Mouse (Mus musculus) fibroblast of lung, adult 2 months (primary cell): ENCODE measurements around the gene 4921504E06Rik.
A peak's percentile ranks its signal among the peaks of the same experiment; 100 is the strongest.

ENCODE experiments used
- DNase-seq: peaks from one replicate; pipeline ENCODE4 v3.0.0-alpha.2; 2011; ENCODE audit warnings: low read depth

Gene 4921504E06Rik

DNA sequence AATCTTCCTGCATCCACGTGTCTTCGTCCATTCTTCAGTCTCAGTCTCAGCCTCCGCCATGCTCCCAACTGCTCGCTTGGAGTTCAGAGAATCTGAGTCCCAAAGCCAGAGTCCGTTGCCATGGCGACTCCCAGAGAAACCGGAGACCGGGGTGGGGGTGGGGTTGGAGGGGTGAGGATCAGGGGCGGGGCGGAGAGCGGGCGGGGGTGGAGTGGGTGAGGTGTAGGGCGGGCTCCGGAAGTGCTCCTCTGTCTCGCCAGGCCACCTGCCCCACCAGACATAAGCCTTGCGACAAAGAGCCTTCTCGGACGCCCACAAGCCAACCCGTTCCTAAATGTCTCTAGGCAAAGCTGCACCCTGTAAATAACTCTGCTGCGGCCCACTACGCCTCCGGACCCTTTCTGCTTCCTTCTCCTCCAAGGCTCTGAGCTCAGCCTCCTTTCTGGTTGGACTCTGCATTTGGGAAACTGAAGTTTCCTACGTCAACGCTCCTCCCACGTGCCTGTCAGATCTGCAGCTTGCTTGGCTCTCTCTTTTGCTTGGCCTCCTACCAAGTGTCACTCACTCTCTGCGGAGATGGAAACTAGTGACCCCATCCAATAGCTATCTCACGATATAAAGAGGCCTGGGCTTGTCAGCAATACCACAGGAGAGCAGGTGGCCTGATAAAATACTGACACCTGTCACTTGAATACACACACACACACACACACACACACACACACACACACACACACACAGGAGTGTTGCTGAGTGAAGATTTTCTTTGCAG, at the start of gene 4921504E06Rik:
4921504E06Rik (minus strand) TSS at position 94 of the 772 bp plus-strand sequence.
- no peak for DNase-seq

DNA sequence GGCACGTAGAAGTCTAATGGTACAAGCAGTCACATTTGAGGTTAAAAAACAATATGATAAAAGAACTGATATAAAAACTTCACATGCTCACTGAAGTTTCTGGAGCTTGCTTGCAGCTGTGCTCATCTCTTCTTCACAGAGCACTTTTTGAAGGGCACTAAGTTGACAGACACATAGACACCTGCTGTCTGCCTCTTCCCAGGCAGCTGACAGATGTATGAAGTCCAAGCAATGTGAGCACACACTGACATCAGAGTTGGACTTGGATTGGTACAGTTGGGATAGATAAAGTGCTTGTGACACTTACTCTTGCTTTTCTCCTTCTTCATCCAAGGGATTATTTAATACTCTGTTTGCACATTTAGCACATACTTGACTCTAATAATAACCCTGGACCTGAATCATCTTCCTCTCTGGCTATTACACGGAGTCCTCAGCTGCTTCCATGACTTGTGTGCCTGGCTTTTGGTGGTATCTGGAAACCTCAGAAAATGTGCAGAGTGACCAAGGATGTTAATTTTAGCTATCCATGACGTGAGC, 47.7 kb upstream of the 4921504E06Rik start:
- no peak for DNase-seq

DNA sequence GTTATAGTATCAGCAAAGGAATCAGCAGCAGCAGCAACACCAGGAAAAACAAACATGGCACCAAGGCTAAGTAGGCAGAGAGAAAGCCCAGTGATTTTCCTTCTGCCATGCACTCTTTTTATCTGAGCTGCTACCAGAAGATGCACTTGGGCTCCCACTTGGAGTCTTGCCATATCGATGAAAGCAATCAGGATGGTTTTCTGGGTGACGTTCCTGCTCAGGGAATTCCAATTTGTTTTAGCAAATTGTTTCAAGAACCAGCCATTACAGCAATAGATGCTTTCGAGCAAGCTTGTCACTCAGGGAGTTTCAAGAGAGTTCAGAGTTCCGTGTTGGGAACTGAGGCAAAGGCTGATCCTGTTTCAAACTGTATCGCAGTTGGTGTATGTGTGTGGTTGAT, 47.1 kb upstream of the 4921504E06Rik start:
- no peak for DNase-seq

DNA sequence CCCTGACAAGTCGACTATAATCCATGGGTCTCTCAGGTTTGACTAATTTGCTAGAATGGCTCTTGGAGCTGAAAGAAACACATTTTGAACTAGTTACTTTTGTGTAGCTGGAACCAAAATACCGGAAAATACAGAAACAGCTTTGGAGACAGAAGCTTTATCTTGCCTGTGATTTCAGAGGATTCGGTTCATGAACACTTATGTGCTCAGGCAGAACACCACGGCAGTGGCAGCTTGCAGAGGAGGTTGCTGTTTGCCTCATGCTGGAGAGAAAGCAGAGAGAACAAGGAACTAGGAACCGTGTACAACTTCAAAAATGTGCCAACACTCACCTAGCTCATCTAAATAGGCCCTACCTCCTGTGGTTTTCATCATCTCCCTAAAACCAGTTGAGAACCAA, 46.1 kb upstream of the 4921504E06Rik start:
- no peak for DNase-seq

DNA sequence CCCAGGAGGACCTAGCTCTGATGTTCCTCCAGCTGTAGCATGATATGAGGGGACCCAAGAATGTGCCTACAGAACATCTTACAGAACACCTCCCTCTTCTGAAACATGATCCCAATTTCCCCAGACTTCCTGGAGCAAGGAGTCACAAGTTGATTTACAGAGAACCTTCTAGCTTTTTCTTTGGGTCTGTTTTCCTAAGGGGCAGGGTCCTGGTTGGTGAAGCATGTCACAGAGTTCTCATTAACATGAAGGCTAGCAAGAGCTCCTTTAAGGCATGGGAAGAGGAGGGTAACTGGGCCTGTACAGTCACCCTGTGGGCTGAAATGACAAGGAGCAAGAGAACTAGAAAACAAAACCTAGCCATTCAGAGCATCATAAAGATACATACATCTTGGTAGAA, 43.3 kb upstream of the 4921504E06Rik start:
- DNase-seq, result no peak

DNA sequence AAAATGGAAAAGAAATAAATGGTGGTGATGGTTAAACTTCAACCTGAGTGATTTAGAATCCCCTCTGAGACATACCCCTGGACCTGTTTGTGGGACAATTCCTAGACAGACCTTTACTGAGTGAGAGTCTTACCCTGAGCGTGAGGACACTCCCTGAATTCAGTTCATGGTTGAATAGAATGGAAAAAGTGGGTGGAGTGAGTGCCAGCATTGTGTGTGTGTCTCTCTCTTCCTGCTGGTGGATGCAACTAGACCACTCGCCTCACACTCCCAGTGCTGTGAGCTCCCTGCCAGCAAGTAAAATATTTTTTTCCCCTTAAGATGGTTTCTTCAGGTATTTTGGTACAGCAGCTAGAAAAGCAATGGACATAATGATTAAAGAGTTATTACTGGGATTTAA, 42.7 kb upstream of the 4921504E06Rik start:
- DNase-seq, result no peak

DNA sequence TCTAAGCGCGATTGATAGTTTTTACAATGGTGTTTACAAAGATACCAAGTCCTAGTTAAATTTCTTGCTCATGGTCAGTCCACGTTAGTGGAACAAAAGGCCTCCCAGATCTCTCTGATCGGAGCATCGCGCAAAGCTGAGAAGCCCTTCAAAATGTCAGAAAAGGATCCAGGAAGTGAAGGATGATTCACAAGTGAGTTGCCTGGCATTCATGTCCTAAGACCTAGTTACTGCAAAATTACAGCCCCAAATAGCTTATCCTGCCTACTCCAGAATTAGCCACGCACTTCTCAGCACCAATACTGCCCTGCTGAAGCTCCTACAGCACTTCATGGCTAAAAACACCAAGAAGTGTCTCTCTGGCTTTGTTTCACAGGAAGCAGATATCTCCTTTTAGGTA, 41.1 kb upstream of the 4921504E06Rik start:
- DNase-seq, result no peak

DNA sequence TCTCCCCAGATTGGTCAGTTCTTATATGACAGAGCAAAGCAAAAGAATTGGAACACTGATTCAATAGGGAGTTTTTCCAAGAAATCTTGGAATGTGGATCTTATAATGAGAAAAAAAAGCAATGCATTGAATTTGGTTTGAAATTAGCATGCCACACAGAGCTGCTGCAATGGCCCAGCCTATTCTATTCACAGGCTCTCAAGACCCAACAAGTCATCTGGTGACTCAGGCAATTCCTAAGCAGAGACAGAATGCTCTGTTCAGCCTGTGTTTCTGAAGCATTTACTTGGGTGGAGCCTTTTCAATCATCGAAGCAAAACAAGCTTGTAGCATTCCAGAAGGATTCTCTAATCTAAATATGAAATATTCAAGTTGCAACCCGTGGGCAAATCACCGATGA, 26.1 kb upstream of the 4921504E06Rik start:
- DNase-seq, result no peak

DNA sequence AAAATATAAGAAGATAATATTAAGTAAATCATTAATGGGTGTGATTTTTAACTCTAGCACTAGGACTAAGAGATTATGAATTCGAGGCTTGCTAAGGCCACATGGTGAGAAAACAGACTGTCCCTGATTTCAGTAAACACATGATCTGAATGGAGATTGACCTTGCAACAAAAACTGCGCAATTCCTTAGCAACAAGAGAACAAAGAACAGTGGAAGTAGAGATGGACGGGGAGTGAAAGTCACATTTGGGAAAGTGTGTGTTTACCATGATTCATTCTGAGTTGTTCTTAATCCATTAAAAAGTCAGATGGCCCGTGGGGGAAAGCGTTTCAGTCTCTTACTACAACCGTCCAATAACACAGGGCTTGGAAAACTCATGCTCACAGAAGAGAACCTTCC, 25.5 kb upstream of the 4921504E06Rik start:
- no peak for DNase-seq

DNA sequence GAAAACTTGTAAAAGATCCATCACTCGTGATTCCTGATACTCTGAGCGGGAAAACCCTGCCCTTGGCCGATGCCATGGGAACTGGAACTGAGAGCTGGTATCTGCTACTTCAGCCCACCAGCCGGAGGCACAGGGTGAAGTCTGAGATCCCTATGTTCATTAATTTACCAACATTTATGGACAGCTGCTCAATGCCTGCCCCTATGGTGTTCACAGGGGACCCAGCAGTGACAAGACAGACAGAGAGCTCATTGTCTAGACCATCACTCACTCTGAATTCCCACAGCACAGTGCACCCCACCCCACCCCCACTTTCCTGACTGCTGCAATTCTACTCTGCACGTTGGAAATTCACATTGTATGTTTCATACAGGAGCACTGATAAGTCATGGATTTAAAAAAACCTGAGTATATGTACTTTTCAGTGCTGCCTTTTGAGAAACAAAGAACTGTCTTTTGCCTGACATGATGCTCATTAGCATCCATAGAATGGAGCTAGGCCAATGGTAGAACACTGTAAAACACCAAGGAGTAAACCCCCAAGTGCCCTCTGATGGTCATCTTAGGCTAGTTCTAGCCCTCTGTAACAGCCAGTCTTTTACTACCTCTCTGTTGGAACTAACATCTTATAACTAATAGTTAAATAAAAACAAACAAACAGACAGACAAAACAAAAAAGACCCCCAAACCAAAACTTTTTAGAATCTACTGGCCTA, 8.6 kb upstream of the 4921504E06Rik start:
- no peak for DNase-seq

DNA sequence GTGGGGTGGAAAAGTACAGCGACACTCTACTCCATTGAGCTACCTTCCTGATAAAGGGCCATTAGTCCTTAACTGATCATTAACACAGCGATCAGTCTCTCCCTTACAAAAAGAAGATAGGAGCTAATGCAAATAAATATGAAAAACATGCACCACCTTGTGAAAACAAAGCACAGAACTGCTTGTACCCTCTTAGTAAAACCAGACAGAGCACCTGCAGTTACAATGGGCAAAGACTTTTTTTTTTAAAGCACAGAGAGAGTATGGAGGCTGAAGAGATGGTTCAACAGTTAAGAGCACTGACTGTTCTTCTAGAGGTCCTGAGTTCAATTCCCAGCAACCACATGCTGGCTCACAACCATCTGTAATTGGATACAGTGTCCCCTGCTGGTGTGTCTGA, 6.9 kb upstream of the 4921504E06Rik start:
- no peak for DNase-seq

DNA sequence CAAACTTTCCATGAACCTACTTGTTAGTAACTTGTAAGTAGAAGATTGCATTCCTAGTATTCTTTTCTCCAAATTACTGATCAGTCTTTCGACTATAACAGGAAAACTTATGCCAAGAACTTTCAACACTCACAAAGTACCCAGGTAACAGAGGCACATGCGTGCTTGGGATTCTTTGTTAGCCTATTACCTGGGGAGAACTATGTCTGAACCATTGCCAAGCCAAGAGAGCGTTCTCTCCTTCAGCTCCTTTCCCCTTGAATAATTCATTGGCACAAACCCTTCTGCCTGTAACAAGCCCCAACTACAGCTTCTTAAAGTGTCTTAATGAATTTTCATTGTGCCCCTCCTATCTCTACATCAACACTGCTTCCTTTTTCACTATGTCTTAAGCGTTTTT, 6.4 kb upstream of the 4921504E06Rik start:
- no peak for DNase-seq

DNA sequence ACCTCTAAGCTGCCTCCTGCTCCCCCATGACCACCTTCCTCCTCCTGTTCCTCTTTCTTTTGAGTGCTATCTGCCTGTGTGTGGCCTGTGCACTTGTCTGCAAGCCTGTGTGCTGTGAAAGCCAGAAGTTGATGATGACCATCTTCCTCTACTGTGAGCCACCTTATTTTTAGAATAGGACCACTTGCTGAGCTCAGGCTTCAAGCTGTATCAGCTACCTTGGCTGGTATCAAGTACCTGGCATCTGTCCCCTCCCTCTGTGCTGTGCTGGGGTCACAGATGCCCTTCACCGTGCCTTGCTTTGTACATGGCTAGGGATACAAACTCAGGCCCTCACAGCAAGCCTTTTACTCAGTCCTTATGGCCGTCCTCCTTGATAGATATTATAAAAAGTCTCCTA, 2.3 kb downstream of the 4921504E06Rik start:
- DNase-seq, result no peak

DNA sequence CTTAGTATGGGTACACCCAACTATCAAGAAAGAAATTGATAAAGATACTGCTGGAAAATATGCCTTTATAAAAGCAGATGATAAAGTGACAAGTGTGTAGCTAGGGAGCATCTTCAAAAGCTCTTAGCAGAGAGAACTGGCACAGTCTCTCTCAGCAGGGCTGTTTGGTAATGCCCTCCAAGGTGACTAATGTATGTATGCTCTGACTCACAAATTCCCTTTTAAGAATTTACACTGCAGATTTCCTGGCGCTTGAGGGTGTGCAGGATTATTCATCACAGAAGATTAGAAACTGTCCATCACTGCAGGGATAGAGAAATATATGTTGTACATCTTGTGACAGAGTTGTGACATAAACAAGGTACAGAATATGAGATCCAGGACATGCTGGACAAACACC, 12.8 kb downstream of the 4921504E06Rik start:
- DNase-seq, result no peak

DNA sequence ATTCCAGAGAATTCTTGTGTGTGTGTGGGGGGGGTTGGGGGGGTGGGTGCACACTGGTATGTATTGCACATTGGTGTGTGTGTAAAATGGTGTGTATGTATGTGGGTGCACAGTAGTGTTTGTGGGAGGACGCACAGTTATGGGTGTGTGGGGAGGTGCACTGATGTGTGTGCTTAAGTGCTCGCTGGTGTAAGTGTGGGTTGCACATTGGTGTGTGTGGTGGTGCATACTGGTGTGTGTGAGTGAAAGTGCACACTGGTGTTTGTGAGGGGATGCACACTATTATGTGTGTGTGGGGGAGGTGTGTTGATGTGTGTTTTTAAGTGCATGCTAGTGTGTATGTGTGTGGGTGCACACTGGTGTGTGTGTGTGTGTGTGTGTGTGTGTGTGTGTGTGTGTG, 24.3 kb downstream of the 4921504E06Rik start:
- no peak for DNase-seq

DNA sequence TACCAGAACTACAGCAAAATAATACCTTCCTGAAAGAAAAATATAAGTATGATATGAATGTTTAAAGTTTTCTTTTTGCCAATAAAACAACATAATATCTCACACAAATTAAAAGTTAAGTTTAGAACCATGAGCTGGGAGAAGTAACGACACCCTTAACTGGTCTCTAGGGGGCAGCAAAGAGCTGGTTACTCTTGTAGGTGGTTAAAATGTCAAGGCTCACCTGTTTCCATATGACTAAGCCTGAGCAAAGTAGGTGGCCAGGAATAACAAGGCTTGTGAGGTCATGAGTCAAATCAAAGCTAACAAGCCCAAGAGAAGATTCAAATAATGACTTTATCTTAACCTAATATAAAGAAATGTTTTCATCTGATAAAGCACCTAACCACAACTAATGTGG, 24.9 kb downstream of the 4921504E06Rik start:
- peak; percentile 48 for DNase-seq

DNA sequence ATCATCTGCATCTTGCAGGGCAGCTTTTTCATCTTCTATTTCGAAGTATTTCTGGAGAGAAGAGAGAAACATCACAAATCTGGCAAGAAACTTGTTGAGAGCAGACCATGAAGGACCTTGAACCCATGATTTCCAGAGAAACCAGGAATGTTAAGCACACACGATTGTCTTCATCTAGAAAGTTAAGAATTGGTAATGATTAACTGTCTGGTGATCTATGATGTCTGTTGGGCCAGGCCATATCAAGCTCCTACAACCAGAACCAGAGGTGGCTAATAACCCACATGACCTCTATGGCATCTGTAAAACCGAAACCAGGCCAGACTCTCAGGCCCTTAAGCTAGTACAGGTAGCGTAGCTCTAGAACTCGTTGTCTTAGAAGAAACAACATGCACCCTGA, 29.6 kb downstream of the 4921504E06Rik start:
- no peak for DNase-seq

DNA sequence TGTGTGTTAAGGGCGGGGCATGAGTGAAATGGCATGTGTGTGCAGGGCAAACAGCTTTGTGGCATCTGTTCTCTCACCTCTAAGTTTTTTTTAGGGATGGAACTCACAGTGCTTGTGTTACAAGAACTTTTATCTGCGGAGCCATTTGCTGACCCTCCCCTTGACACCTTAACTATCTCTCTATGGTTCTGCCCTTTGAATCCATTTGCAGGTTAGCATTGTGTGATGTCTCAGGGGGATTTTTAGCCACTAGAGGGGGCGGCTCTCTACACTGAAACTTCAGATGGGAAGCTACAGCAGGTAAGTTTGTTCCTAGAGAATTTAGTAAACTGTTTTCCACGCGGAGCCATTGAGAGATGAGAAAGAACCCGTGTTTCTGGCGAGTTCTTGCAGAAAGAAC, 32.1 kb downstream of the 4921504E06Rik start:
- no peak for DNase-seq

DNA sequence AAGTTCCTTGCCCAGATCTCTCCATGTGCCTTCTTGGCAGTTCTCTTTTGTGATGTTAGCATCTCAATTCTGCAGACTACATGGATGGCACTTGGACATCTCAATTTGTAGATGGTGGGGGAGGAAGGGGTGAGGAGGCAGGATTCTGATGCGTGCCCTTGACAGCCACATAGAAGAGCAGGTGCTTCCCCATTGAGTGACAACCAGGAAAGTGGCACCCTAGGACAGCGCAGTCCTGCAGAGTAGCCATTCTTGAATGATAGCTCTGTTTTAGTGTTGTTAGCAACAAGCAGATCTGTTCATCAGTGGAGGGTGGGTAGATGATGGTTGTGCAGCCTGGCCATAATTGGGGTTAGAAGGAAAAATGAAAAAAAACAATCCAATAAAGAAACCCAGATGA, 33.1 kb downstream of the 4921504E06Rik start:
- DNase-seq, result no peak

DNA sequence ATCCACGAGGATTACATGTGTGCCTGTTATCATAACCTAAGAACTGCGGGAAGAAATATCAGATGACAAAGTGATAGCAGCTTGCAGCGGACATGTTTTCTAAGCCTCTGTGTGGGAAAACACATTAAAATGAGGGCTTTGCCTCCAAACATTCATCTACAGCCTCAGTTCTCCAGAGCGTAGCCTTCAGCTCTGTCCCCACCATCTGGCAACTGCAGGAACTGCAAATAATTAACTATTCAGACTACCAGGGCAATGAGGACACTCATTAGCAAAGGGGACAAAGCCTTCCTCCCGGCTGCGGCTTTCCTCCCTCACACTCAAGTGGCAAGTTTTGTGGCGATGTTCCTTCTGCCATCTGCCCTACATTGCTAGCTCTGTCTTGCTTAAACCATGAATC, 33.9 kb downstream of the 4921504E06Rik start:
- DNase-seq, result peak; percentile 11

DNA sequence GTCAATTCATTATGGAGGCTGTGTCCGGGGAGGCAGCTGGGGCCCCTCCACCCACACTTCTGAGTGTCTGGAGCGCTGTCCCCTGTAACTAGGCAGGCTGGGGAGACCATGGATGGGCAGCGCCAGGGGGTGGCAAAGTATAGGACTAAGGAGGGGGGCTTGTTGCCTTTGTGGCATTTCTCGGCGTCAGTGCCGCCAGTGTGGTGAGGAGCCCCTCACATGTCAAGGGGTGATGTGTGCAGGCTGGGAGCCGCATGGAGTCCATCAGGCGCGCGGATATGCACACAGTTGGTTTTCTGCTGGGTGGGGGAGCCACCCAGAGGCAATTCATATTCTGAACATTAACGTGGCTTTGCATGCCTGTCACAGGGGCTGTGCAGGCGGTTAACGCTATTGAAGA, 35.8 kb downstream of the 4921504E06Rik start:
- no peak for DNase-seq

DNA sequence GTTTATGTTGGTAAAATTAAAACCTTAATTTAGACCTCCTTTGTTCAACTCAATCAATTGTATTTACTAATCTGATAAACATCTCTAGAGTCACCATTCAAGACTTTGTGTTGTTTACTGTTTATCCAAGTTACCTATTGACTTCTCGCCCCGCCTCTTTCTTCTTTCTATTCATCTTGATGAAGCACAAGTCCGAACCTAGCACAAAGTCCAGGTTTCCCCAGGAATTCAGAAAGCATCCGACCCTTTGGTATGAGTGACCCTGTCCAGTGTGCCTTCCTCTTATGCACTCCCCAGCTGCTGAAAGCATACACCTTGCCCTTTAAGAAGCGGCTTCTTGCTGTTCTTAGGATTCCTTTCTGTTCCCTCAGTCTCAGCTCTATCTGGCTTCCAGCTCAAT, 41.3 kb downstream of the 4921504E06Rik start:
- DNase-seq, result no peak

DNA sequence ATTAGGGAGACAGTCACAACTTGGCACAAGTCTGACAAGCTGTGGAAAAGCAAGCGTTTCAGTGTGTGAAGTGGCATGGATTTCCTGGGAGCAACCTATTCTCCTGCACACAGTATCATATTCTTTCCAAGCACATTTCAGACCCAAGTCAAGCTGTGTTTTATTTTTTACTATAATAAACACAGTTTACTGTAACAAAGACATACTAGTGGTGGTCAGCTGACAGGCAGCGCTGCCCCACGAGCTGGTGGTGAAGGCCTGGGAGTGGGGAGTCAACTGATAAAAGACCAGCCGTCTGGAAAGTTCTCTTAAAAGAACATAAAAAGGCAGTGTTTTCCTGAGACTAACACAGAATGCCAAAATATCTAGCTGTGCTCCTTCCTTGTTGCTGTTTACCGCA, 42.7 kb downstream of the 4921504E06Rik start:
- peak; percentile 2 for DNase-seq
